Comparison of ENCODE assay signal across 11 mouse cellular contexts in the genomic region with DNA sequence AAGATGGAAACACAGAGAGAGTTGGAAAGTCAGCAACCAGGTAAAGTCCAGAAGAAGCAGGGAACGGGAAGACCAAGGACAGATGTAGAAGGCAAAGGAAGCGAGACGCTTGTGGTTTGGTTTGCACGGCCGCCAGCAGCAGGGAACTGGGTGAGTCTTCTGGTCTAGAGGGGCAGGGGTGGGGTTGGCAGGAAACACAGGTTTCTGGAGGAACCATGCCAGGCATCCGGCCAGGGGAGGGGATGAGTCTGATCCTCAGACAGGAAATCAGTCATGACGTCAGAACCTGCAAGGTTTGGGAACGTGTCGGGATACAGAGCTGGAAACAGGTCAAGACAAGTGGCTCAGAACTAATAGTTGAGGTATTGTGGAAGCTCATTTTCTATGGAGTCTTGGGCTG. TPM values are rescaled to one million over a fixed set of nuclear protein-coding genes. Genes with fewer than 3 reads are reported as not detected.
DNase-seq lines count a peak whose midpoint lies in the region; ATAC-seq lines count a peak whose summit lies in the region.
"Had no signal": no experiment of that assay in that cellular context is flagged by ENCODE, and none has a peak within 500 bp of the region (broad histone marks: within the 10 kb centered on the region; RNA-seq: fewer than 3 reads in every experiment).

No protein-coding gene starts in this region.

- H3K27ac ChIP-seq in hindbrain, embryonic 16.5 days (ENCODE audit: low read depth, low read length), result no peak overlapping the region
- H3K27ac ChIP-seq: midbrain, embryonic 10.5 days had no signal

- ATAC-seq in CD4-positive, CD25-positive, alpha-beta regulatory T cell, adult 4 months, result peak; percentile 74
- ATAC-seq in hematopoietic stem cell, adult 5-6 weeks (replicated peaks in 1 of 2; ENCODE audit: insufficient read depth in 1 of 2, low FRiP score in 2 of 2, low TSS enrichment in 1 of 2, low read depth in 1 of 2, poor library complexity in 2 of 2, severe bottlenecking in 2 of 2), result peak; percentile 75 to 85
- ATAC-seq in megakaryocyte progenitor cell, adult 5-6 weeks (replicated peaks; ENCODE audit: poor library complexity), result peak; percentile 87
- no peak for ATAC-seq in hindbrain, embryonic 16.5 days
- ATAC-seq: forebrain, embryonic 14.5 days had no signal

- H3K27me3 ChIP-seq in hindbrain, embryonic 16.5 days (replicated peaks; ENCODE audit: control insufficient read depth, insufficient read depth, low read length), result no peaks in the 10 kb centered on the region

- peak; percentile 41 for DNase-seq in gastrocnemius, postnatal 14 days
- DNase-seq in gastrocnemius, adult 8-10 months (ENCODE audit: low spot score in 2 of 2), result no peak
- no peak for DNase-seq in ovary, postnatal 36 days (ENCODE audit: low spot score)
- DNase-seq in right cerebral cortex, postnatal 25 days, result no peak
- DNase-seq: right cerebral cortex, adult 18-20 months had no signal

- H3K9ac ChIP-seq in hindbrain, embryonic 16.5 days (ENCODE audit: low read depth, low read length), result no peak overlapping the region

- intact Hi-C loops in gastrocnemius, postnatal 14 days (cut with DNase I; ENCODE audit: low total_unique reads), result no loop called here

- no peaks in the 10 kb centered on the region for H3K9me3 ChIP-seq in hindbrain, embryonic 16.5 days (ENCODE audit: control insufficient read depth, low read length)
- H3K9me3 ChIP-seq: midbrain, embryonic 10.5 days had no signal

- no peaks in the 10 kb centered on the region for H3K4me1 ChIP-seq in hindbrain, embryonic 16.5 days (ENCODE audit: control insufficient read depth, insufficient read depth, low read depth, low read length)
- H3K4me1 ChIP-seq: midbrain, embryonic 10.5 days had no signal

- 88% methylated on average over 9 of the region's 9 CpGs for WGBS in hindbrain, embryonic 16.5 days

- no peak overlapping the region for H3K4me2 ChIP-seq in hindbrain, embryonic 16.5 days (ENCODE audit: low read length)

- H3K4me3 ChIP-seq in hindbrain, embryonic 16.5 days (ENCODE audit: low read length), result no peak overlapping the region
- H3K4me3 ChIP-seq: midbrain, embryonic 10.5 days had no signal

- H3K36me3 ChIP-seq in hindbrain, embryonic 16.5 days (ENCODE audit: control insufficient read depth, insufficient read depth, low read length), result no peaks in the 10 kb centered on the region
- H3K36me3 ChIP-seq: midbrain, embryonic 10.5 days had no signal

RNA-seq across cellular contexts. Expression of gene Tmed10, which starts 43.2 kb away (rescaled TPM):
- 100 to 1,000 TPM; 130 to 135 TPM for total RNA-seq in gastrocnemius, postnatal 14 days (2021)
- total RNA-seq in gastrocnemius, adult 8-10 months (2022), result 100 to 1,000 TPM; 108 to 122 (median 116) TPM
- 100 to 1,000 TPM; 211 to 243 TPM for polyA plus RNA-seq in CD4-positive, CD25-positive, alpha-beta regulatory T cell, adult 4 months (2017; shearing (Covaris generic))
- total RNA-seq in hematopoietic stem cell, adult 5-6 weeks (2017), result 90.3 and 111 TPM in 2 replicates
- 327 and 328 TPM in 2 replicates for total RNA-seq in megakaryocyte progenitor cell, adult 5-6 weeks (2015)
- total RNA-seq in megakaryocyte progenitor cell, adult 5-6 weeks (2017), result 142 and 176 TPM in 2 replicates
- polyA plus RNA-seq in hindbrain, embryonic 16.5 days (2015; fragmentation: Nextera tagmentation; extraction: Ambion mirVana), result 208 and 213 TPM in 2 replicates

RNA-seq across cellular contexts. Expression of gene Fos, which starts 55.8 kb away (rescaled TPM):
- 1 to 10 TPM; 7.6 to 8.9 TPM for total RNA-seq in gastrocnemius, postnatal 14 days (2021)
- 10 to 100 TPM in 2 of 4 experiments, 1 to 10 TPM in 2; 5.6 to 26.9 (median 8.4) TPM for total RNA-seq in gastrocnemius, adult 8-10 months (2022)
- polyA plus RNA-seq in CD4-positive, CD25-positive, alpha-beta regulatory T cell, adult 4 months (2017; shearing (Covaris generic)), result 10 to 100 TPM; 11.3 to 39.0 TPM
- 1,145 and 1,310 TPM in 2 replicates for total RNA-seq in hematopoietic stem cell, adult 5-6 weeks (2017)
- 94.5 and 144 TPM in 2 replicates for total RNA-seq in megakaryocyte progenitor cell, adult 5-6 weeks (2015)
- total RNA-seq in megakaryocyte progenitor cell, adult 5-6 weeks (2017), result 72.4 and 111 TPM in 2 replicates
- 3.9 and 4.3 TPM in 2 replicates for polyA plus RNA-seq in hindbrain, embryonic 16.5 days (2015; fragmentation: Nextera tagmentation; extraction: Ambion mirVana)
